Mouse (Mus musculus): ENCODE results near the gene Pms2. TPM values are rescaled to one million over a fixed set of nuclear protein-coding genes. Genes with fewer than 3 reads are reported as not detected.

Gene Pms2
- polyA plus RNA-seq, 1 experiment from 2014 or later: 22.7 TPM

GRCm38 (mm10) chr5:143936156-143936555 lies 26.4 kb downstream of the Pms2 start:
- 83% methylated on average over 9 of the region's 9 CpGs for WGBS

GRCm38 (mm10) chr5:143941588-143941987 lies 31.8 kb downstream of the Pms2 start:
- Histone ChIP-seq H3K27ac (no peak overlapping the region), H3K27me3 (replicated peaks) (no peaks in the 10 kb centered on the region), H3K9ac (no peak overlapping the region), H3K4me2 (no peak overlapping the region), H3K9me3 (no peaks in the 10 kb centered on the region), H3K36me3 (no peaks in the 10 kb centered on the region), H3K4me3 (replicated peaks) (no peak overlapping the region), H3K4me1 (no peaks in the 10 kb centered on the region)
- ATAC-seq (ENCODE audit: insufficient read depth, low FRiP score, low read depth): no peak
- 18% methylated on average over 10 of the region's 10 CpGs for WGBS

More at GRCm38 (mm10) chr5:143936156-143936555, 26.4 kb downstream of the Pms2 start:
- Histone ChIP-seq H3K4me2 (no peak overlapping the region), H3K9me3 (no peaks in the 10 kb centered on the region), H3K36me3 (no peaks in the 10 kb centered on the region), H3K4me1 (no peaks in the 10 kb centered on the region), H3K9ac (no peak overlapping the region), H3K27ac (no peak overlapping the region), H3K27me3 (replicated peaks) (no peaks in the 10 kb centered on the region), H3K4me3 (replicated peaks) (no peak overlapping the region)
- no peak for ATAC-seq (ENCODE audit: insufficient read depth, low FRiP score, low read depth)

GRCm38 (mm10) chr5:143943231-143944125 lies 33.7 kb downstream of the Pms2 start:
- H3K4me1 ChIP-seq: no peaks in the 10 kb centered on the region
- no peak overlapping the region for H3K4me3 ChIP-seq (replicated peaks)
- no peak overlapping the region for H3K9ac ChIP-seq
- no peaks in the 10 kb centered on the region for H3K36me3 ChIP-seq
- H3K27ac ChIP-seq: no peak overlapping the region
- H3K27me3 ChIP-seq (replicated peaks): no peaks in the 10 kb centered on the region
- WGBS: 81% methylated on average over 14 of the region's 14 CpGs
- H3K9me3 ChIP-seq: no peaks in the 10 kb centered on the region
- no peak overlapping the region for H3K4me2 ChIP-seq
- ATAC-seq (ENCODE audit: insufficient read depth, low FRiP score, low read depth): no peak

GRCm38 (mm10) chr5:143948361-143948760 lies 38.6 kb downstream of the Pms2 start:
- Histone ChIP-seq H3K9ac (no peak overlapping the region), H3K27ac (no peak overlapping the region), H3K27me3 (replicated peaks) (no peaks in the 10 kb centered on the region), H3K4me1 (no peaks in the 10 kb centered on the region), H3K4me3 (replicated peaks) (no peak overlapping the region), H3K9me3 (no peaks in the 10 kb centered on the region), H3K36me3 (no peaks in the 10 kb centered on the region), H3K4me2 (no peak overlapping the region)
- no peak for ATAC-seq (ENCODE audit: insufficient read depth, low FRiP score, low read depth)
- 79% methylated on average over 12 of the region's 12 CpGs for WGBS

GRCm38 (mm10) chr5:143950016-143950415 lies 40.3 kb downstream of the Pms2 start:
- H3K4me2 ChIP-seq: no peak overlapping the region
- 43% methylated on average over 5 of the region's 5 CpGs for WGBS
- no peaks in the 10 kb centered on the region for H3K27me3 ChIP-seq (replicated peaks)
- no peaks in the 10 kb centered on the region for H3K9me3 ChIP-seq
- H3K9ac ChIP-seq: no peak overlapping the region
- ATAC-seq (ENCODE audit: insufficient read depth, low FRiP score, low read depth): no peak
- H3K4me1 ChIP-seq: no peaks in the 10 kb centered on the region
- no peak overlapping the region for H3K4me3 ChIP-seq (replicated peaks)
- H3K36me3 ChIP-seq: no peaks in the 10 kb centered on the region
- H3K27ac ChIP-seq: no peak overlapping the region

- ATAC-seq (ENCODE audit: insufficient read depth, low FRiP score, low read depth): no peak
- no peaks in the 10 kb centered on the region for H3K36me3 ChIP-seq
- no peaks in the 10 kb centered on the region for H3K27me3 ChIP-seq (replicated peaks)
- no peaks in the 10 kb centered on the region for H3K4me1 ChIP-seq
- no peak overlapping the region for H3K4me2 ChIP-seq
- H3K27ac ChIP-seq: no peak overlapping the region
- no peak overlapping the region for H3K9ac ChIP-seq
- WGBS: 89% methylated on average over 6 of the region's 6 CpGs
- H3K9me3 ChIP-seq: no peaks in the 10 kb centered on the region
- H3K4me3 ChIP-seq (replicated peaks): no peak overlapping the region
Measured at GRCm38 (mm10) chr5:143957101-143957500, 47.3 kb downstream of the Pms2 start.

GRCm38 (mm10) chr5:143959551-143959950 lies 49.8 kb downstream of the Pms2 start:
- Histone ChIP-seq H3K4me1 (no peaks in the 10 kb centered on the region), H3K9ac (no peak overlapping the region), H3K4me3 (replicated peaks) (no peak overlapping the region), H3K36me3 (no peaks in the 10 kb centered on the region), H3K4me2 (no peak overlapping the region), H3K27me3 (replicated peaks) (no peaks in the 10 kb centered on the region), H3K27ac (no peak overlapping the region), H3K9me3 (no peaks in the 10 kb centered on the region)
- no peak for ATAC-seq (ENCODE audit: insufficient read depth, low FRiP score, low read depth)
- WGBS: 91% methylated on average over 11 of the region's 11 CpGs

GRCm38 (mm10) chr5:143961176-143961575 lies 51.4 kb downstream of the Pms2 start:
- ATAC-seq (ENCODE audit: insufficient read depth, low FRiP score, low read depth): no peak
- no peak overlapping the region for H3K27ac ChIP-seq
- H3K9me3 ChIP-seq: no peaks in the 10 kb centered on the region
- H3K27me3 ChIP-seq (replicated peaks): no peaks in the 10 kb centered on the region
- H3K36me3 ChIP-seq: no peaks in the 10 kb centered on the region
- no peaks in the 10 kb centered on the region for H3K4me1 ChIP-seq
- 90% methylated on average over 8 of the region's 8 CpGs for WGBS
- H3K4me2 ChIP-seq: no peak overlapping the region
- no peak overlapping the region for H3K9ac ChIP-seq
- no peak overlapping the region for H3K4me3 ChIP-seq (replicated peaks)

- H3K9ac ChIP-seq: no peak overlapping the region
- H3K4me1 ChIP-seq: no peaks in the 10 kb centered on the region
- H3K4me2 ChIP-seq: no peak overlapping the region
- no peak for ATAC-seq (ENCODE audit: insufficient read depth, low FRiP score, low read depth)
- no peaks in the 10 kb centered on the region for H3K27me3 ChIP-seq (replicated peaks)
- no peak overlapping the region for H3K4me3 ChIP-seq (replicated peaks)
- H3K36me3 ChIP-seq: no peaks in the 10 kb centered on the region
- no peak overlapping the region for H3K27ac ChIP-seq
- 84% methylated on average over 12 of the region's 12 CpGs for WGBS
- H3K9me3 ChIP-seq: no peaks in the 10 kb centered on the region
Measured at GRCm38 (mm10) chr5:143965586-143966345, 56.0 kb downstream of the Pms2 start.

- Histone ChIP-seq H3K4me3 (replicated peaks) (no peak overlapping the region), H3K4me2 (no peak overlapping the region), H3K9me3 (no peaks in the 10 kb centered on the region), H3K27me3 (replicated peaks) (no peaks in the 10 kb centered on the region), H3K36me3 (no peaks in the 10 kb centered on the region), H3K4me1 (no peaks in the 10 kb centered on the region), H3K9ac (no peak overlapping the region), H3K27ac (no peak overlapping the region)
- no peak for ATAC-seq (ENCODE audit: insufficient read depth, low FRiP score, low read depth)
- WGBS: 84% methylated on average over 12 of the region's 12 CpGs
Measured at GRCm38 (mm10) chr5:143966671-143967070, 56.9 kb downstream of the Pms2 start.

- Histone ChIP-seq H3K4me3 (replicated peaks) (no peak overlapping the region), H3K36me3 (no peaks in the 10 kb centered on the region), H3K9me3 (no peaks in the 10 kb centered on the region), H3K4me1 (no peaks in the 10 kb centered on the region), H3K4me2 (no peak overlapping the region), H3K27ac (no peak overlapping the region), H3K9ac (no peak overlapping the region), H3K27me3 (replicated peaks) (no peaks in the 10 kb centered on the region)
- 44% methylated on average over 3 of the region's 3 CpGs for WGBS
- no peak for ATAC-seq (ENCODE audit: insufficient read depth, low FRiP score, low read depth)
Measured at GRCm38 (mm10) chr5:143972628-143973027, 62.9 kb downstream of the Pms2 start.

GRCm38 (mm10) chr5:143974931-143975630 lies 65.3 kb downstream of the Pms2 start:
- Histone ChIP-seq H3K4me2 (no peak overlapping the region), H3K9me3 (no peaks in the 10 kb centered on the region), H3K4me1 (no peaks in the 10 kb centered on the region), H3K4me3 (replicated peaks) (no peak overlapping the region), H3K36me3 (no peaks in the 10 kb centered on the region), H3K27me3 (replicated peaks) (no peaks in the 10 kb centered on the region), H3K27ac (no peak overlapping the region), H3K9ac (no peak overlapping the region)
- peak; percentile 62; the same call in 1 of the 2 replicates for ATAC-seq (ENCODE audit: insufficient read depth, low FRiP score, low read depth)
- WGBS: 52% methylated on average over 4 of the region's 4 CpGs
